Mouse (Mus musculus) brain, adult 10 weeks (tissue): Measurements from ENCODE around the gene Gm12253. TPM values are rescaled to one million over a fixed set of nuclear protein-coding genes. Genes with fewer than 3 reads are reported as not detected.

Experiments
- polyA plus RNA-seq: library from polyadenylated mRNA; stranded (reverse); fragments of 350-450 nt; fragmentation: Illumina TruSeq; extraction: RNeasy Lipid Tissue Mini Kit (QIAGEN cat#74804); gene quantifications from one replicate; pipeline ENCODE4 v1.2.3, GENCODE M21; 2015; ENCODE audit warnings: low read depth, low replicate concordance

Gene Gm12253
- not detected for polyA plus RNA-seq

GRCm38 (mm10) chr11:58432259-58432658 is at the start of gene Gm12253:
Gm12253 (plus strand) TSS chr11:58432559.

GRCm38 (mm10) chr11:58420815-58421214 is 11.5 kb upstream of the Gm12253 start, which contains the start of gene 1810065E05Rik:
1810065E05Rik (plus strand) TSS chr11:58421111.

GRCm38 (mm10) chr11:58452759-58453158 is 20.4 kb downstream of the Gm12253 start, which contains the start of gene Lypd9:
Lypd9 (minus strand) TSS chr11:58452923.

GRCm38 (mm10) chr11:58462170-58462569 is 29.8 kb downstream of the Gm12253 start, which contains the start of gene Olfr30:
Olfr30 (minus strand) TSS chr11:58462270.

Other genes with a start within 250 kb of the Gm12253 start
- gene Igtp, start 233.0 kb upstream of the Gm12253 start, polyA plus RNA-seq = 6.6 TPM
- gene Irgm2, start 232.9 kb upstream of the Gm12253 start, polyA plus RNA-seq = 3.0 TPM
- not detected for gene 4930438A08Rik, start 157.8 kb upstream of the Gm12253 start, polyA plus RNA-seq
- gene Zfp692, start 125.5 kb upstream of the Gm12253 start, polyA plus RNA-seq = 26.8 TPM
- gene Zfp672, start 102.2 kb upstream of the Gm12253 start, polyA plus RNA-seq = 35.8 TPM
- gene Sh3bp5l, start 101.8 kb upstream of the Gm12253 start, polyA plus RNA-seq = 37.3 TPM
- gene Lypd8, start 53.5 kb upstream of the Gm12253 start, polyA plus RNA-seq = not detected
- gene 1810065E05Rik, start 11.4 kb upstream of the Gm12253 start, polyA plus RNA-seq = not detected
- not detected for gene Lypd9, start 20.4 kb downstream of the Gm12253 start, polyA plus RNA-seq
- not detected for gene Olfr30, start 29.7 kb downstream of the Gm12253 start, polyA plus RNA-seq
- not detected for gene Olfr332, start 60.0 kb downstream of the Gm12253 start, polyA plus RNA-seq
- gene Olfr331, start 70.0 kb downstream of the Gm12253 start, polyA plus RNA-seq = not detected
- gene Olfr330, start 102.3 kb downstream of the Gm12253 start, polyA plus RNA-seq = not detected
- not detected for gene Olfr329-ps, start 113.9 kb downstream of the Gm12253 start, polyA plus RNA-seq
- not detected for gene Olfr328, start 123.1 kb downstream of the Gm12253 start, polyA plus RNA-seq
- not detected for gene Olfr224, start 138.0 kb downstream of the Gm12253 start, polyA plus RNA-seq
- gene Olfr325, start 145.2 kb downstream of the Gm12253 start, polyA plus RNA-seq = not detected
- gene Olfr324, start 162.6 kb downstream of the Gm12253 start, polyA plus RNA-seq = not detected
- gene 2210407C18Rik, start 183.5 kb downstream of the Gm12253 start, polyA plus RNA-seq = not detected
- gene Olfr323, start 197.9 kb downstream of the Gm12253 start, polyA plus RNA-seq = not detected
- not detected for gene Trim58, start 207.9 kb downstream of the Gm12253 start, polyA plus RNA-seq
- not detected for gene Olfr322, start 226.2 kb downstream of the Gm12253 start, polyA plus RNA-seq
- gene Olfr320, start 248.5 kb downstream of the Gm12253 start, polyA plus RNA-seq = not detected